Mouse (Mus musculus): ENCODE results near the gene Mycl. TPM values are rescaled to one million over a fixed set of nuclear protein-coding genes. Genes with fewer than 3 reads are reported as not detected.
A peak's percentile ranks its signal among the peaks of the same experiment; 100 is the strongest.

The Mycl gene
- polyA plus RNA-seq, 1 experiment from 2014 or later = 15.2 TPM

DNA sequence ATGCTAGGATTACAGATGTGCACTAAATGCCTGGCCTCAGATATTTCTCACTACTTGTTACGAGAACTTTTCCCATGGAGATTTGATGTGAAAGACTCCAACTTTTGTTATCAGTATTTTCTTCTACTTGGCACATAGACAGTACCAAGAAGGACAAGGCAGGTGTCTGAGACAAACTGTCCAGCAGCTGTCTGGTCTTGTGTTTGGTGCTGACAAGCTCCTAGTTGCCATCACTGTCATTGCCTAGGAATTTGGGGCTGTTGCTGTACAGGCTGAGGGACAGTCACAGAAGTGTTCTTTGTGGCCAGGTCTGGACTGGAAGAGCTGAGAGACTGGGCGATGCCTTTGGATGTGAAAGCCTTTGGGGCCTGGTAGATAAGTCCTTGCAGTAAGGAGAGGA lies 40.2 kb downstream of the Mycl start:
- peaks cover 34% of the 10 kb centered on the region for H3K36me3 ChIP-seq (ENCODE audit: insufficient read depth)
- no peaks in the 10 kb centered on the region for H3K27me3 ChIP-seq (ENCODE audit: insufficient read depth, low read length)
- no peak for ATAC-seq (ENCODE audit: insufficient read depth)
- H3K9ac ChIP-seq = no peak overlapping the region
- no peaks in the 10 kb centered on the region for H3K9me3 ChIP-seq (ENCODE audit: low read depth, low read length)
- TF ChIP-seq CTCF (IDR thresholded peaks at IDR 0.05; ENCODE audit: low read depth) = no peak
- H3K4me2 ChIP-seq = no peak overlapping the region
- H3K4me3 ChIP-seq (ENCODE audit: low read depth, low read length) = no peak overlapping the region
- no peak for DNase-seq
- no peaks in the 10 kb centered on the region for H3K4me1 ChIP-seq (ENCODE audit: insufficient read depth)
- no peak overlapping the region for H3K27ac ChIP-seq (ENCODE audit: low read depth)
- WGBS = 86% methylated on average over 2 of the region's 2 CpGs

DNA sequence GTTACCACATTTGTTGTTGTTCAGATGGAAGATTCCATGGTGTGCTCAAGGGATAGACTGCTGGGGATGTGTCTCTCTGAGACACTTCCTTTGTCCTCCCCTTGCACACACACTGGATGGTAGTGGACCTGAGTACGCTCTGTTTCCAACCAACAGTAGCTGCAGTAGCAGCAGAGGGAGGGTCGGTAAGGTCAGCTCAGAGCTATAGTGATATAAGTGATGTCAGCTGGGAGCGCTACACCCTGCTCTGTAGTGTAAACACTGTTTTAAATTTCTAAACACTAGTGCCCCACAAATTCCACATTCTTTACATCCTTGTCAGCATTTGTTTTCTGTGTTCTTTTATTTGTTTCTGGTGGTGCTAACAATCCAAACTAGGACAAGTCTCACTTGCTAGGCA lies 41.3 kb downstream of the Mycl start:
- Histone ChIP-seq H3K4me3 (ENCODE audit: low read depth, low read length) (no peak overlapping the region), H3K9ac (no peak overlapping the region), H3K27ac (ENCODE audit: low read depth) (no peak overlapping the region), H3K4me1 (ENCODE audit: insufficient read depth) (no peaks in the 10 kb centered on the region), H3K4me2 (no peak overlapping the region), H3K36me3 (ENCODE audit: insufficient read depth) (peaks cover 28% of the 10 kb centered on the region), H3K27me3 (ENCODE audit: insufficient read depth, low read length) (no peaks in the 10 kb centered on the region), H3K9me3 (ENCODE audit: low read depth, low read length) (no peaks in the 10 kb centered on the region)
- TF ChIP-seq CTCF (IDR thresholded peaks at IDR 0.05; ENCODE audit: low read depth) = no peak
- no peak for DNase-seq
- WGBS = 39% methylated on average over 3 of the region's 3 CpGs
- peak; percentile 24; the same call in 1 of the 2 replicates for ATAC-seq (ENCODE audit: insufficient read depth)

DNA sequence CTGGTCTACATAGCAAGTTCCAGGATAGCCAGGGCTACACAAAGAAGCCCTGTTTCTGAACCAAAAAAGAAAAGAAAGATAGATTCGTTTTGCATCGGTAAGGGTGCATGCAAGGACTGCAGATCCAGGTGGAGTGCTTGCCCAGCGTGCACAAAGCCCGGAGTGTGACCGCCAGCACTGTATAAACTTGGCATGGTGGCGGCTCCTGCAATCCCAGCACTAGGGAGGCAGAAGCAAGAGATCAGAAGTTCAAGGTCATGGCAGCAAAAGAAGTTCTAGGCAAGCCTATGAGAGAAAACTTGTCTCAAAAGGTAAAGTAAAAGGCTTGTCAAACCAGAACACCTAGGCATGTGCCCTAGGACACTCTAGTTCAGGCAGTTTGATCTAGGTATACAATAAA lies 45.7 kb downstream of the Mycl start:
- Histone ChIP-seq H3K9me3 (ENCODE audit: low read depth, low read length) (no peaks in the 10 kb centered on the region), H3K36me3 (ENCODE audit: insufficient read depth) (peaks cover 36% of the 10 kb centered on the region; the same call in 1 of the 2 replicates), H3K9ac (no peak overlapping the region), H3K4me3 (ENCODE audit: low read depth, low read length) (no peak overlapping the region), H3K27me3 (ENCODE audit: insufficient read depth, low read length) (no peaks in the 10 kb centered on the region), H3K4me1 (ENCODE audit: insufficient read depth) (no peaks in the 10 kb centered on the region), H3K4me2 (no peak overlapping the region), H3K27ac (ENCODE audit: low read depth) (no peak overlapping the region)
- DNase-seq (no peak), ATAC-seq (ENCODE audit: insufficient read depth) (no peak)
- no peak for TF ChIP-seq CTCF (IDR thresholded peaks at IDR 0.05; ENCODE audit: low read depth)
- 90% methylated on average over 6 of the region's 6 CpGs for WGBS

DNA sequence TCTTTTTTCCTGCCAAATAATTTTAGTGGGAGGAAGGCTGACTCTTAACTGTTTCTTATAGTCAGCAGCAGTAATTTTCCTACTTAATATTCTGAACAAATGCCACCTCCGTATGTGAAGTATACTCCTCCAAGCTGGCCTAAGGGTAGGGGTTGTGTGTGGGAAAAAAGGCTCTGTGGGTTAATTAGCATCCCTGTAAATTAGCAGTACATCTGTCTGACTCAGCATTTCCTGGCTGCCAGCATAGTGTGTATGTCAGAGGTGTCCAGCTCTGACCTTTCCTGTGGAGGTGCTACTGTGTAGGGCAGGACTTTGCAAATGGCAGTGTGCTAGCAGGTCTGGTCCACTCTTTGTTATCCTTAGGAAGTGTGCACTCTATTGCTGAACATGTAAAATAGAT lies 48.4 kb downstream of the Mycl start:
- Histone ChIP-seq H3K4me3 (ENCODE audit: low read depth, low read length) (no peak overlapping the region), H3K36me3 (ENCODE audit: insufficient read depth) (peaks cover 56% of the 10 kb centered on the region), H3K9ac (no peak overlapping the region), H3K27me3 (ENCODE audit: insufficient read depth, low read length) (no peaks in the 10 kb centered on the region), H3K27ac (ENCODE audit: low read depth) (no peak overlapping the region), H3K4me1 (ENCODE audit: insufficient read depth) (no peaks in the 10 kb centered on the region), H3K4me2 (no peak overlapping the region), H3K9me3 (ENCODE audit: low read depth, low read length) (no peaks in the 10 kb centered on the region)
- no peak for DNase-seq
- no peak for ATAC-seq (ENCODE audit: insufficient read depth)
- 85% methylated on average over 1 of the region's 1 CpGs for WGBS
- no peak for TF ChIP-seq CTCF (IDR thresholded peaks at IDR 0.05; ENCODE audit: low read depth)

DNA sequence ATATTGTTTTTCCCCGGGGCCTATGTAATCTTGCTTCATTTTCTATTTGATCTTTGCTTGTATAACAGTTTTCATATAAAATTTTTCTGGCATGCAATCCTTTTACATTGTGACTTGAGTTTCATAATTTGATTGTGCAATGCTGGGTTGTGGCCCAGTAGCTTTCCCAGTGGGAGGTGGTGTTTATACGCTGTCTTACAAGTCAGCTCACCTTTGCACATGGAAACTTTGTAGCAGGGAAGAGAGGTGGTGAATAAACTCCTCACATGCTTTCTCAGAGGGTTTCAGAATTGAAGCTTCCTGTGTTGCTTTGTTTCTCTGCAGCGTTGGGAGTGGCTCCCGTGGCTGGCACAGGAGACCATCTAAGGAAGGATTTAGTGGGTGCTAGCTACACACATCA lies 49.4 kb downstream of the Mycl start:
- Histone ChIP-seq H3K4me2 (no peak overlapping the region), H3K4me3 (ENCODE audit: low read depth, low read length) (no peak overlapping the region), H3K27me3 (ENCODE audit: insufficient read depth, low read length) (no peaks in the 10 kb centered on the region), H3K27ac (ENCODE audit: low read depth) (no peak overlapping the region), H3K9me3 (ENCODE audit: low read depth, low read length) (no peaks in the 10 kb centered on the region), H3K36me3 (ENCODE audit: insufficient read depth) (peaks cover 58% of the 10 kb centered on the region), H3K9ac (no peak overlapping the region), H3K4me1 (ENCODE audit: insufficient read depth) (peaks cover 3% of the 10 kb centered on the region; the same call in 1 of the 2 replicates)
- DNase-seq = no peak
- TF ChIP-seq CTCF (IDR thresholded peaks at IDR 0.05; ENCODE audit: low read depth) = no peak
- no peak for ATAC-seq (ENCODE audit: insufficient read depth)
- 77% methylated on average over 4 of the region's 4 CpGs for WGBS

DNA sequence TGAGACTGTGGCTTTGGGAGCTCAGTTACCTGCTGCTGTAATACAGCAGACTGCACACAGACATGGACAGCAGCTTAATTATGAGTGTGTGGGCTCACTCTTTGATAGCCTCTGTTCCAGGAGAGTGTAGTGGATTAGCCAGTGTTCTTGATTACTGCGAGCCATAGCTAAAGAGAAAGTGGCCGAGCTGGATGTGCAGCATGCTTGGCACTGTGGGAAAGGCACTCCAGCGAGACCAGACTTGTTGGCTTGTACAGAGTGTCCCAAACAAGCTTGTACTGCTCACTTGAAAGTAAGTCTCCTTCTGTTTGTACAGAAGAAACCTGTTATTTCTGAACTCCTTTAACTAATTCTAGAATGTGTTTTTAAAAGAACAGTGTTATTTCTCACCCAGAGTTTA lies 50.8 kb downstream of the Mycl start:
- ATAC-seq (ENCODE audit: insufficient read depth) = no peak
- no peak for TF ChIP-seq CTCF (IDR thresholded peaks at IDR 0.05; ENCODE audit: low read depth)
- Histone ChIP-seq H3K9ac (no peak overlapping the region), H3K36me3 (ENCODE audit: insufficient read depth) (peaks cover 51% of the 10 kb centered on the region), H3K4me1 (ENCODE audit: insufficient read depth) (peaks cover 8% of the 10 kb centered on the region), H3K9me3 (ENCODE audit: low read depth, low read length) (no peaks in the 10 kb centered on the region), H3K4me3 (ENCODE audit: low read depth, low read length) (no peak overlapping the region), H3K27ac (ENCODE audit: low read depth) (no peak overlapping the region), H3K27me3 (ENCODE audit: insufficient read depth, low read length) (no peaks in the 10 kb centered on the region), H3K4me2 (no peak overlapping the region)
- peak; percentile 27 for DNase-seq
- 63% methylated on average over 3 of the region's 3 CpGs for WGBS

DNA sequence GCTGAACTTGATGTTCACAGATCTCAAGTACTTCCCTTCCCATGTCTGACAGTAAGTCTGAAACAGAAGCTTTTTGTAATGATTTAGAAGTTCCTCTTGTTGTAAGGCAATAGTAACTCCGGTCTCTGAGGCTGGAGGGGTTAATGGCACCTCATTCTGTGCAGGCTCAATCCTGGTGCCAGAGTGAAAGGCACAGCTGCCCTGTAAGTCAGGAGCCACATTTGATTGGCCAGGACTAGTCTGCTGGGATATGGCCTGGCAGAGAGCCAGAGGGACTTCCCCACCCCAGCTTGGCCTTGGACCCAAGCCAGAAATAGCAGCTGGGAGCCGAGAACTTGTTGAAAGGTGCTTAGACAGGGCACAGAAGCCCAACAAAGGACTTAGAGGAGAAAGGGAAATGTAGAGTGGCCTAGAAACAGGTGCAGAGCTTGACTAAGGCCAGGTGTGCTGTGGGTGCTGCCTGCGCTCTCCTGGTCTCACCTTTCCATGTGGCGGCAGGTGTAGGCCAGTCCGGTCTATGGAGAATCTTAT lies 55.3 kb downstream of the Mycl start:
- no peaks in the 10 kb centered on the region for H3K9me3 ChIP-seq (ENCODE audit: low read depth, low read length)
- peak overlapping the region; percentile 20; the same call in 1 of the 2 replicates for H3K27ac ChIP-seq (ENCODE audit: low read depth)
- peaks cover 8% of the 10 kb centered on the region for H3K4me1 ChIP-seq (ENCODE audit: insufficient read depth)
- no peaks in the 10 kb centered on the region for H3K27me3 ChIP-seq (ENCODE audit: insufficient read depth, low read length)
- H3K4me2 ChIP-seq = no peak overlapping the region
- no peak overlapping the region for H3K9ac ChIP-seq
- DNase-seq (peak; percentile 97), ATAC-seq (ENCODE audit: insufficient read depth) (peak; percentile 97)
- peaks cover 70% of the 10 kb centered on the region for H3K36me3 ChIP-seq (ENCODE audit: insufficient read depth)
- H3K4me3 ChIP-seq (ENCODE audit: low read depth, low read length) = no peak overlapping the region
- no peak for TF ChIP-seq CTCF (IDR thresholded peaks at IDR 0.05; ENCODE audit: low read depth)
- 34% methylated on average over 5 of the region's 5 CpGs for WGBS

Other genes with a start within 250 kb of the Mycl start
- gene Ppt1, start 159.4 kb upstream of the Mycl start, polyA plus RNA-seq (2014; fragmentation: Nextera tagmentation; extraction: Ambion mirVana) = 61.0 and 65.7 TPM in 2 replicates
- gene Cap1, start 109.6 kb upstream of the Mycl start, polyA plus RNA-seq (2014; fragmentation: Nextera tagmentation; extraction: Ambion mirVana) = 79.9 and 80.6 TPM in 2 replicates
- 1.1 and 1.4 TPM in 2 replicates for gene Mfsd2a, start 34.5 kb upstream of the Mycl start, polyA plus RNA-seq (2014; fragmentation: Nextera tagmentation; extraction: Ambion mirVana)
- gene Trit1, start 20.9 kb downstream of the Mycl start, polyA plus RNA-seq (2014; fragmentation: Nextera tagmentation; extraction: Ambion mirVana) = 16.4 and 20.9 TPM in 2 replicates
- 0.70 and 0.79 TPM in 2 replicates for gene Bmp8b, start 109.5 kb downstream of the Mycl start, polyA plus RNA-seq (2014; fragmentation: Nextera tagmentation; extraction: Ambion mirVana)
- gene Oxct2b, start 120.6 kb downstream of the Mycl start, polyA plus RNA-seq (2014; fragmentation: Nextera tagmentation; extraction: Ambion mirVana) = not detected in 2 replicates
- 109 and 110 TPM in 2 replicates for gene Ppie, start 144.3 kb downstream of the Mycl start, polyA plus RNA-seq (2014; fragmentation: Nextera tagmentation; extraction: Ambion mirVana)
- 0.23 and 0.37 TPM in 2 replicates for gene Hpcal4, start 187.6 kb downstream of the Mycl start, polyA plus RNA-seq (2014; fragmentation: Nextera tagmentation; extraction: Ambion mirVana)
- 0.20 TPM in 1 of 2 replicates, not detected in the other for gene Nt5c1a, start 205.9 kb downstream of the Mycl start, polyA plus RNA-seq (2014; fragmentation: Nextera tagmentation; extraction: Ambion mirVana)
- gene Heyl, start 237.9 kb downstream of the Mycl start, polyA plus RNA-seq (2014; fragmentation: Nextera tagmentation; extraction: Ambion mirVana) = 34.9 and 36.9 TPM in 2 replicates